Mouse (Mus musculus): ENCODE measurements around the gene Amn.

The Amn gene

DNA sequence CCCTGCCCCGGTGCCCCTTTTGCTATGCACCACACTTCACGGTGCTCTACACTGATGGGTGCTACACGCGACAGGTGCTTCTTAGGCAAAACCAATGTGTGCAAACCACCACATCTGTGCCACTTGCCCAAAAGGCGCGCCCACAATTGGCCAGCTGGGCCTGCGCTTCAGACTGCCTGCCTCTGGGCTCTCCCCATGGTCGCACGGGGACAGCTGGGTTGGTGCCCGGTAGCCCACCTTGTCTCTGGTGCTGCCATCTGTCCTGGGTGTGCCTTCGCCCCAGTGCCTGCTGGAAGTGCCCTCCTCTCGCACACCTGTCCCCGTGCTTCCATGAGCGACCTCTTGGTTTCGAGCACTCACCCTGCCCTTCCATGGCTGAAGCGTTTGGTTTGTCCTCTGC lies 7.2 kb upstream of the Amn start:
- in situ Hi-C loops (cut with MboI; ENCODE audit: low pct_unique_long_range_greater_than_20kb in 1 of 2, low sequenced_read_pairs in 2 of 2, unreplicated experiment in 1 of 2) = no loop called here

DNA sequence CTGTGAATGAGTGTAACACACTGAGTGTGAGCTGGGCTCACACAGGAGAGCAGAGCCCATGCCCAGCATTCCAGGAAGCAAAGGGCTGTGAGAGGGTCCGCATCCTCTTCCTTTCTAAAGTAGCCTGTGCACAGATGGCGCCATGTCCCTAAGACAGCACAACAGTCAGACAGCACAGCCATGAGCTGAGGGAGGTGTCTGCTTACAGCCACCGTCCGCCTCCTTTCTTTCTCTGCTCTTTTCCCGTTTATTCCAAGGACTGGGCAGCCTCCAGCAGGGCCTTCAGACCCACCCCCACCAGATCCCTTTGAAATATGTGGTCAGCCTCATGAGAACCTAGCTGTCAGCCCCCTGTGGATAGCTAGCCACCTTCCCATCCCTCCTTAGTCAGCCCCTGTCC lies 5.7 kb upstream of the Amn start:
- in situ Hi-C loops (cut with MboI; ENCODE audit: low pct_unique_long_range_greater_than_20kb in 1 of 2, low sequenced_read_pairs in 2 of 2, unreplicated experiment in 1 of 2) = no loop called here

DNA sequence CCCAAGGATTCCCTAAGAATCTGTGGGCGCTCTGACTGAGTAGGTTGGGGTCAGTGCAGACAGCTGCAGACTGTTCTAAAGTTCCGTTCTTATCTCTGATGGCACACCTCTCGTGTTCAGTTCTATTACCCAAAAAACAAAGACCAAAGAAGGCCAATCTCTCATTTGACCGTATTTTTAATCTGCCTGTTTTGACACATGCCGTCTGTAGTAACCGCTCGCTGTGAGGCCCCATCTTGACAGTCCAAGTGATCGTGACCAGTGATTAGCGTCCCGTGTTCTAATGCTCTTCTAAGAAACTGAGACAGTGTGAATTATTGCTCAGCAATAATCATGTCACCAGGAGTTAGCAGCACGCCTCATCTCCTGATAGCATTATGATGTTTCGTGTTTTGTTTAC lies 4.3 kb upstream of the Amn start:
- in situ Hi-C loops (cut with MboI; ENCODE audit: low pct_unique_long_range_greater_than_20kb in 1 of 2, low sequenced_read_pairs in 2 of 2, unreplicated experiment in 1 of 2) = no loop called here

DNA sequence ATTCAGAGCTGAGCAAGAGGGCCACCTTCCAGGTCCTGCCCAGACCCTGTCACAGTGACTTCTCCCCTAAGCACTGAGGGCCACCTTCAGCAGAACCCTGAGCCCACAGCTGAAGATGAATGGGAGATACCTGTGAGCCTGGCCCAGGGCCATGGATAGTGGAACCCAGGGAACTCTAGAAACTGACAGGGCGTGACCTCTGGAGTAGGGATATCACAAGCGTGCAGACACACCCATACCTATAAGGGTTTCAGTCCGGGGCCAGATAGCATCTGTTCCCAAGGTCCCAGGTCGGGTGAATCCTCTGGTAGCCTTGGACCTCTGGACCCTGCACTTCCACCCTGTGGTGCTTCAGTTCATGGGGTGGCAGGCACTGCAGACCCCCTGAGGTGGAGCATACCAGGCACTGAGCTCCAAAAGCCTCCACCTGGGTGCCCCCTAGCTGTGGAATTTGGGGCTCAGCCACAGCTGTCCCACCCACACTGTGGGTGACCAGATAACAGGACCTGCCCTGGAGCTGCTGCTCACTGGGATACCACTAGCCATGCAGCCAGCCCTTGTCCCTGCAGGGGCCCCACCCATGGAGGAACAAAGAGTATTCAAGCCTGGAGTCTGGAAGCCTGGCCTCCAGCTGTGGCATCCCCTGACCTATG lies 3.1 kb upstream of the Amn start:
- in situ Hi-C loops (cut with MboI; ENCODE audit: low pct_unique_long_range_greater_than_20kb in 1 of 2, low sequenced_read_pairs in 2 of 2, unreplicated experiment in 1 of 2) = no loop called here

DNA sequence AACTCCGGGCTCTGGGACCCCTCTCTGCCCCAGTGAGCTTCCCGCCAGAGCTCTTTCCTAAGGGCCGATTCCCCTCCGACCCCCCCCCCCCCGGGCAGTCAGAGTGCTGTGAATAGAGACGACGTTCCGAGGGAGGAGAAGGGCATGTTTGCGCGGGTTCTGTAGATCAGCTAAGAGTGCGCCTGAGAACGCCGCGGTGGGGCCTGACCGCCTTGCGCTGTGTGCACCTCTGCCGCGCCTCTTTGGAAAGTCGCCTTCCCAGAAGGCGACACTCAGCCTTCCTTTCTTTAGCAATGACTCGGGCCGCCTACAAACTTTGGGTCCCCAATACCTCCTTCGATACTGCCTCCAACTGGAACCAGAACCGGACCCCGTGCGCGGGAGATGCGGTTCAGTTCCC lies 511 bp downstream of the Amn start:
- in situ Hi-C loops (cut with MboI; ENCODE audit: low pct_unique_long_range_greater_than_20kb in 1 of 2, low sequenced_read_pairs in 2 of 2, unreplicated experiment in 1 of 2) = no loop called here

GRCm38 (mm10) chr12:111271966-111272365 lies 1.1 kb downstream of the Amn start:
- in situ Hi-C loops (cut with MboI; ENCODE audit: low pct_unique_long_range_greater_than_20kb in 1 of 2, low sequenced_read_pairs in 2 of 2, unreplicated experiment in 1 of 2) = no loop called here

GRCm38 (mm10) chr12:111272420-111272819 lies 1.5 kb downstream of the Amn start:
- in situ Hi-C loops (cut with MboI; ENCODE audit: low pct_unique_long_range_greater_than_20kb in 1 of 2, low sequenced_read_pairs in 2 of 2, unreplicated experiment in 1 of 2) = no loop called here

- in situ Hi-C loops (cut with MboI; ENCODE audit: low pct_unique_long_range_greater_than_20kb in 1 of 2, low sequenced_read_pairs in 2 of 2, unreplicated experiment in 1 of 2) = no loop called here
Observed at GRCm38 (mm10) chr12:111274006-111274405, 3.1 kb downstream of the Amn start.

DNA sequence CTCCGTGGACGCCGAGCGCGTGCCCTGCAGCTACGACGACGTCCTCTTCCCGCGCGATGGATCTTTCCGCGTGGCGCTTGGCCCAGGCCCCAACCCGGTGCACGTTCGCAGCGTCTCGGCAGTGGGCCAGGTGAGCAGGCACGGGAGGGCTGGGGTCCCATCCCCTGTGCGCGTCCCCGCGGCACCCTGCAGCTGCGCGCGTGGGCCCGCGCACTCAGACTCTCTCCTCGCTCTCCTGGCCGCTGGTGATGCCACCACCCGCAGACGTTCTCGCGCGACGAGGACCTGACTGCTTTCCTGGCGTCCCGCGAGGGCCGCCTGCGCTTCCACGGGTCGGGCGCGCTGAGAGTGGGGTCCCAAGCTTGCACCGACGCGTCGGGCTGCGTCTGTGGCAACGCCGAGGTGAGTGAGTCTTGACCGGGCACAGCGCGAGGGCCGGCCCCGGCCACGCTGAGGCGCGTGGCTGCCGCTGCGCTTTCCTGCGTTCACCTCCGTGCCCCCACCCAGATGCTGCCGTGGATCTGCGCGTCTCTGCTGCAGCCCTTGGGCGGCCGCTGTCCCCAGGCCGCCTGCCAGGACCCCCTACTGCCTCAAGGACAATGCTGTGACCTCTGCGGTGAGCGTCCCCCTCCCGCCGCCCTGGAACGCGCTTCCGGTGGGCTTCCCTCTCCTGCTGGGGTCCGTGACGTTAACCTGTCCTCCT lies 3.7 kb downstream of the Amn start:
- in situ Hi-C loops (cut with MboI; ENCODE audit: low pct_unique_long_range_greater_than_20kb in 1 of 2, low sequenced_read_pairs in 2 of 2, unreplicated experiment in 1 of 2) = no loop called here

DNA sequence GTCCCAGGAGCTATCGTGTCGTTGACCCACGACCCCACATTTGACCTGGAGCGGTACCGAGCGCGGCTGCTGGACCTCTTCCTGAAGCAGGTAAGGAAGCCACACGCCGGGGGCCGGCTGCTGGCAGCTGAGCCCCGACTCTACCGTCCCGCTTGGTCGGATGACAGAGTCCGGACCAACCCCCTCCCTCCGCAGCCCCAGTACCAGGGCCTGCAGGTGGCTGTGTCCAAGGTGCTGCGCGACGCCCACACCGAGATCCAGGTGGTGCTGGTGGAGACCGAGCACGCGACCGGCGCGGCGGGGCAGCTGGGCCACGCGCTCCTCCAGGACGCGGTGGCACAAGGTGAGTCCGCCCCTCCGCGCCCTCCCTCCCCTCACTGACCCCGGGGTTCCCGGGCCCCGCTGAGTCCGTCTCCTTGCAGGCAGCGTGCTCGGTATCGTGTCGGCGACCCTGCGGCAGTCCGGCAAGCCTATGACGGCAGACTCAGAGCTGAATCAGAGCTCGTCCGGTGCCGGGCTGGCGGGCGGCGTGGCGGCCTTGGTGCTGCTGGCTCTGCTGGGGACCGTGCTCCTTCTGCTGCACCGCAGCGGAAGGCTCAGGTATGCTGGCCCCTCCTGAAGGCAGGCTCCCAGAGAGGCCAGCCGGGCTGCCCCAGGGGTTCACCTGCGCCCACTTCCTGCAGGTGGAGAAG lies 4.4 kb downstream of the Amn start:
- in situ Hi-C loops (cut with MboI; ENCODE audit: low pct_unique_long_range_greater_than_20kb in 1 of 2, low sequenced_read_pairs in 2 of 2, unreplicated experiment in 1 of 2) = no loop called here

DNA sequence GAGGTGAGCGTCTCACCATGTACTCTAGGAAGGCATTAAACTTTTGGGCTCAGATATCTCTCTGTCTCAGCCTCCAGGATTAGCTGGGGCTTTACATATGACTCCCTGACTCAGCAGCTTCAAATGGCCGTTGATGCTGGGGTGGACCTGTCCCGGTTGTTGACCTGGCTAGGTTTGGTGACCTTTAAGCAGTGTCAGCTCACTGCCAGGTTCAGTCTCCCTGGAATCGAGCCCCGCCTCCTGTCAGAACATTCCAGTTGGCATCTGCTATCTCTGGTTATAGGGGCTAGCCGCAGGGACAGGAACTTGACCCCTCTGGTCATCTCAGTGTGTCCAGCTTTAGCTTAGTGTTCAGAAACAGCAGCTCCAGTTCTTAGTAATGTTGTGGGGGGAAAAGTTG lies 5.5 kb downstream of the Amn start:
- in situ Hi-C loops (cut with MboI; ENCODE audit: low pct_unique_long_range_greater_than_20kb in 1 of 2, low sequenced_read_pairs in 2 of 2, unreplicated experiment in 1 of 2) = no loop called here

- in situ Hi-C loops (cut with MboI; ENCODE audit: low pct_unique_long_range_greater_than_20kb in 1 of 2, low sequenced_read_pairs in 2 of 2, unreplicated experiment in 1 of 2) = no loop called here
Observed at GRCm38 (mm10) chr12:111283573-111283972, 12.7 kb downstream of the Amn start.

- in situ Hi-C loops (cut with MboI; ENCODE audit: low pct_unique_long_range_greater_than_20kb in 1 of 2, low sequenced_read_pairs in 2 of 2, unreplicated experiment in 1 of 2) = no loop called here
Observed at GRCm38 (mm10) chr12:111284532-111284931, 13.6 kb downstream of the Amn start.

DNA sequence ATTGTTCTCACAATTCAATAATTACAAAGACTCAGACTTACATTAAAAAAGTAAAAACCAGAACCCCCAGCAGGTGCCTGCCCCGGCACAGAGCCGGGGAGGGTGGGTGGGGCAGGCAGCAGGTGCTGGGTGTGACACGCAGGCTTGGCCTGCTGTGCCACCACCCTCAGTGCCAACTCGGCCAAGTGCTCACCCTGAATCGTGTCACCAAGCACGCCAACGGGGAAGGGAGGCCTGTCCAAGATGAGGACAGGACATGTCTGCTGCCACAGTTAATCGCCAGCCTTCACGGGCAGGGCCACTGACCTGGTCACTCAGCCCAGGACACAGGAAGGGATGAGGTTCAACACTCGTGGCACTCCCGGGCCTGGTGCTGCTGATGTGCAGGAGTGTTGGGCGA lies 22.1 kb downstream of the Amn start:
- in situ Hi-C loops (cut with MboI; ENCODE audit: low pct_unique_long_range_greater_than_20kb in 1 of 2, low sequenced_read_pairs in 2 of 2, unreplicated experiment in 1 of 2) = no loop called here

DNA sequence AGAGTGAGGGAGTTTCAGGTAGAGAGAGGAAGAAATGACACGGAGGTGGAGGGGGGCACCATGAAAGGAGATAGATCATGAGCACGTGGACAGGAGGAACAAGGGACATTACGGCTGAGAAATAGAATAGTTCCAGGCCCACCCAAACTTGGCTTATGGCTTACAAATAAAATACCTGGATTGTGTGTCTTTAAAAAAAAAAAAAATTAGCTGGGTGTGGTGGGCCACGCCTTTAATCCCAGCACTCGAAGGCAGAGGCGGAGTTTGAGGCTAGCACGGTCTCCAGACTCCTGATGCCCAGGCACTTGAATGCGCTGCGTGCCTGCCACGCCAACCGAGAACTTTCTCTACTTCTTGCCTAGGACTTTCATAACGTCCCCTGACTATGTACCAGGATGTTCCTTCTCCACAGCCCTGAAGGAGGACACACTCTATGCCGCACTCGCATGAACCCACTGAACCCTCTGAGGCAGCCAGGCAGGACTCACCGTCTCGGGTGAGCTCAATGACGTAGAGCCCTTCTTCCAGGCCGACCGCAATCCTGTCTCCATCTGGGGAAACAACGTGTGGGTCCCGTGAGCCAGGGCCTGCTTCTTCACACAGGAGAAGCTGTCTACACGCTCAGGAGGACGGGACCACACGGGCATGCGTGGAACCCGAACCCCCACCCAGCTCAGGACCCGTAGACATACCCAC lies 30.6 kb downstream of the Amn start:
- in situ Hi-C loops (cut with MboI; ENCODE audit: low pct_unique_long_range_greater_than_20kb in 1 of 2, low sequenced_read_pairs in 2 of 2, unreplicated experiment in 1 of 2) = no loop called here

DNA sequence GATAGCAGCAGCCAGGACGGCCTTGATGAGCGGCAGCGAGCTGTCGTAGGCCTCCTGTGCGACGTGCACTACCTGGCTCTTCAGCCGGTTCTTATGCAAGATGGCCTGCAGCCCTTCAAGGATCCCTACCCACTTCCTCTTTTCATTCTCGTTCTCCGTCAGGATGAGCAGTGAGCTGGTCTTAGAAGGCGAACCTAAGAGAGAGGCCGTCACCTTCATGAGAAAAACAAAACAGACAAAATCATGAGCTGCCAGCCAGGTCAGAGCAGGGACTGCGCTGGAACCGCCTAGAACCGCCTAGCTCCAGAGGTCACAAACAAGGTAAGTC lies 31.1 kb downstream of the Amn start:
- in situ Hi-C loops (cut with MboI; ENCODE audit: low pct_unique_long_range_greater_than_20kb in 1 of 2, low sequenced_read_pairs in 2 of 2, unreplicated experiment in 1 of 2) = no loop called here

DNA sequence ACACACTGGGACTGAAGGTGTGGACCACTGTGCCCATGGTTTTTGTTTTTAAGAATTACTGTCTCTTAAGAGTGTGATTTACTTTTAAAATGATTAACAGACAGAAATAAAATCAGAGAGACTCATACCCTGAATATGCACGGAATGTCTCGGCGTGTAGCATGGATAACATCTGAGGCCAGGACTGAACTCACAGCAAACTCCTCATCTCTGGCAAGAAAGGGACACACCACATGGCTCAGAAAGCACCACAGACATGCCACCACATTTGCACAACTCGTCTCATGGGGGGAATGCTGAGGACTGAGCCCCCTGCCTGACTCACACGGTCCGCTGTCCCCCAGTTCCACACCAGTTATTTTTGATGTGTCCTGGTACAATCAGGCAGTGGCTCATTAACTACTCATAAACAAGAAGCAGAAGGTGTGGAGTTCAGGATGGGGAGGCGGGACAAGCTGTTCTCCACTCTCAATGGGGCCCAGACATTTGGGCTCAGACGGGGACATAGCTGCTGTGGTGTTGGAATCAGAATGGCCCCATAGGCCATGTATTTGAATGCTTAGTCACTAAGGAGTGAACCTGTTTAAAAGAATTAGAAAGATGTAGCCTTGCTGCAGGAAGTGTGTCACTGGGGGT lies 32.9 kb downstream of the Amn start:
- in situ Hi-C loops (cut with MboI; ENCODE audit: low pct_unique_long_range_greater_than_20kb in 1 of 2, low sequenced_read_pairs in 2 of 2, unreplicated experiment in 1 of 2) = no loop called here

- in situ Hi-C loops (cut with MboI; ENCODE audit: low pct_unique_long_range_greater_than_20kb in 1 of 2, low sequenced_read_pairs in 2 of 2, unreplicated experiment in 1 of 2) = no loop called here
Observed at GRCm38 (mm10) chr12:111306821-111307220, 35.9 kb downstream of the Amn start.

- in situ Hi-C loops (cut with MboI; ENCODE audit: low pct_unique_long_range_greater_than_20kb in 1 of 2, low sequenced_read_pairs in 2 of 2, unreplicated experiment in 1 of 2) = no loop called here
Observed at GRCm38 (mm10) chr12:111309256-111309655, 38.4 kb downstream of the Amn start.
